Mouse (Mus musculus) heart, embryonic 14.5 days (tissue): Measurements from ENCODE around the gene 2010111I01Rik. TPM values are rescaled to one million over a fixed set of nuclear protein-coding genes. Genes with fewer than 3 reads are reported as not detected.

Source experiments
- ATAC-seq: fragments of 200-750 bp; cut with Nextera tagmentation; 2 replicates; pipeline ENCODE4 v1.8.0; 2017; ENCODE audit warnings: low read depth, moderate TSS enrichment; ENCODE audit not compliant: insufficient number of reproducible peaks, insufficient read depth, low FRiP score
- H3K27ac ChIP-seq, 2 experiments: fragments of 200-500 bp in 1 of 2; fragments of 300-500 bp in 1 of 2; sonication (generic) in 1 of 2; replicated peaks in 1 of 2; 2 replicates each; pipeline ENCODE4 v1.5.1; 2012 to 2014; ENCODE audit warnings: low read depth in 2 of 2, low read length in 2 of 2, control low read depth in 1 of 2, mild to moderate bottlenecking in 1 of 2, mixed read lengths in 1 of 2; ENCODE audit not compliant: control insufficient read depth in 1 of 2, insufficient read depth in 1 of 2
- H3K27me3 ChIP-seq: fragments of 300-500 bp; sonication (generic); 2 replicates; pipeline ENCODE4 v1.6.1; 2014; ENCODE audit warnings: mild to moderate bottlenecking, low read length, control low read depth; ENCODE audit not compliant: control insufficient read depth, insufficient read depth
- H3K36me3 ChIP-seq: fragments of 300-500 bp; sonication (generic); 2 replicates; pipeline ENCODE4 v1.6.1; 2014; ENCODE audit warnings: mild to moderate bottlenecking, control low read depth, low read length, mixed read lengths; ENCODE audit not compliant: control insufficient read depth, insufficient read depth
- H3K4me1 ChIP-seq, 2 experiments: fragments of 200-500 bp in 1 of 2; fragments of 300-500 bp in 1 of 2; sonication (generic) in 1 of 2; 2 replicates each; pipeline ENCODE4 v1.6.1; 2012 to 2014; ENCODE audit warnings: low read length in 2 of 2, control low read depth in 1 of 2, mixed read lengths in 1 of 2; ENCODE audit not compliant: control insufficient read depth in 2 of 2, insufficient read depth in 2 of 2
- H3K4me2 ChIP-seq: fragments of 300-500 bp; sonication (generic); 2 replicates; pipeline ENCODE4 v1.6.1; 2014; ENCODE audit warnings: mild to moderate bottlenecking, low read length
- H3K4me3 ChIP-seq, 2 experiments: fragments of 200-500 bp in 1 of 2; fragments of 300-500 bp in 1 of 2; sonication (generic) in 1 of 2; 2 replicates each; pipeline ENCODE4 v1.5.1; 2012 to 2014; ENCODE audit warnings: low read length in 2 of 2, mild to moderate bottlenecking in 2 of 2, control low read depth in 1 of 2, low read depth in 1 of 2, moderate library complexity in 1 of 2; ENCODE audit not compliant: control insufficient read depth in 1 of 2, insufficient read depth in 1 of 2
- H3K9ac ChIP-seq: fragments of 300-500 bp; sonication (generic); 2 replicates; pipeline ENCODE4 v1.6.1; 2014; ENCODE audit warnings: mild to moderate bottlenecking, low read length
- H3K9me3 ChIP-seq: fragments of 300-500 bp; sonication (generic); 2 replicates; pipeline ENCODE4 v1.6.1; 2016; ENCODE audit warnings: low read length, control low read depth; ENCODE audit not compliant: control insufficient read depth
- WGBS: fragments of 180-500 bp; shearing (Covaris S2); extraction: QIAGEN DNeasy Blood & Tissue Kit; methylation state at CpG from one replicate; pipeline ENCODE4 v1.1.7; 2014; 5-methylcytosine and 5-hydroxymethylcytosine counted together
- polyA plus RNA-seq: library from polyadenylated mRNA; unstranded; fragments of >200 nt; fragmentation: Nextera tagmentation; extraction: Ambion mirVana; gene quantifications from 2 replicates; pipeline ENCODE4 v1.2.1, GENCODE M21; 2014

The 2010111I01Rik gene
- polyA plus RNA-seq, 1 experiment from 2014 or later = 69.5 TPM

DNA sequence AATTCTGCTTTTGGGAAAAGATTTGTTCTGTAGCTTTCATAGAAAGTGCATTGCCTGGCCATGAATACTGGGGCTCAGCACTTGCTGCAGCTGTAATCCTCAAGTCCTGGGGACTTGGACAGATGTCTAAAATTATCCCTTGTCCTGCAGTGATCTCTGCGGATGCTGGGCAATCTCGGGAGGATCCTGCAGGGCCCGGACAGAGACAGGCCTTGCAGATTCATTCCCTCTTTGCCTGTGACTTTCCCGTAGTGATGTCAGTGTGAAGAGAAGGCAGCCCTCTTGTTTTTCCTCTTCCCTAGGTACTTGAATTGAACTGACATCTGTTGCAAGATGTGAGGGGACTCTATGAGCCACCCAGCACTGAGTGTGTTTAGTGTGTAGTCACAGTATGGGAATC is 295.4 kb downstream of the 2010111I01Rik start:
- peaks cover 48 to 73% of the 10 kb centered on the region in 2 experiments for H3K4me1 ChIP-seq
- peak overlapping the region; percentile 63; the same call in 1 of the 2 replicates for H3K9ac ChIP-seq

DNA sequence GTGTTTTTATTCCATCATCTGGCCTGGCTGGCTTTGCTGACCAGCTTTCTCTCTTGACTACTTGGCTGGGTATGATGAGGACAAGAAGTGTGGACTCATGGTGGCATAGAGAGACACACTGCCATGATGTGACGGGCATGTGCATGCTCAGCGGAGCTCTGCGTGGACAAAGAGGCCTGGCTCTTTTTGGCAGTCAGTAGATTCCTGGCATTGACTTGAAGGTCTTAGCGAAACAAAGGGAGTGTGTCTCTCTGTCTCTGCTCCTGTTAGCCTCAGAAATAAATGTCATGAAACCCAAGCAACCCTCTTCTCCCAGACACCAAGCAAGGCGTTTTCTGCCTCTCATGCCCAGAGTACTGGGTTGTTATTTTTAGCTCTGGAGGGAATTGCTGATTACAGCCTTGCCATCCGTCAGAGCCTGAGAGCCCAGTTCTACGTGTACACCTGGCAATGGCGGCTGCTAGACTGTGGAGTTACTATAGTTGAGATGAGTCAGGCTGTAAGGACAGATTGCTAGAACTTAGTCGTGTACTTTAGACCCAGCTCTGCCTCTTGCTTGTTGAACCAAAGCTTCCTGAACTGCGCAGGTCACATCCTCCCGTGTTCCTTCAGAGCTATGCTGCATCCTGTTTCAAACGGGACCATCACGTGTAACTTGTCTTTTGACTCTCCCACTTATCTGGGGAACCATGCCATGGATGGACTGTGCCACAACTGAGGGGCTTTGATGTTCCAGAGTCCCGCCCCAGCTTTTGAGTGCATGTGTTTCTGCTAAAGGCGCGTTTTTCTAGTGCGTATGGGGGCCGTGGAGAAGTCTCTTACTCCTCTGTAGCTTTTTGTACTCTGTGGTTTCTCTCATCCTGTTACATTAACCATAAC is 296.3 kb downstream of the 2010111I01Rik start:
- no peak overlapping the region for H3K4me3 ChIP-seq
- 36% methylated on average over 18 of the region's 18 CpGs for WGBS
- ATAC-seq = peak; percentile 56
- peak overlapping the region; percentile 63 for H3K9ac ChIP-seq
- peaks cover 43 to 72% of the 10 kb centered on the region in 2 experiments for H3K4me1 ChIP-seq
- H3K9me3 ChIP-seq = no peaks in the 10 kb centered on the region
- H3K4me2 ChIP-seq = peak overlapping the region; percentile 49
- peaks cover 28% of the 10 kb centered on the region for H3K36me3 ChIP-seq
- peak overlapping the region; percentile 92 to 94 for H3K27ac ChIP-seq
- no peaks in the 10 kb centered on the region for H3K27me3 ChIP-seq

More for the DNA sequence above, 295.4 kb downstream of the 2010111I01Rik start:
- Histone ChIP-seq H3K9me3 (no peaks in the 10 kb centered on the region), H3K4me3 (no peak overlapping the region), H3K27ac (peak overlapping the region; percentile 92 to 94), H3K27me3 (no peaks in the 10 kb centered on the region), H3K36me3 (peaks cover 28% of the 10 kb centered on the region), H3K4me2 (peak overlapping the region; percentile 49)
- ATAC-seq = no peak
- WGBS = 13% methylated on average over 4 of the region's 4 CpGs

DNA sequence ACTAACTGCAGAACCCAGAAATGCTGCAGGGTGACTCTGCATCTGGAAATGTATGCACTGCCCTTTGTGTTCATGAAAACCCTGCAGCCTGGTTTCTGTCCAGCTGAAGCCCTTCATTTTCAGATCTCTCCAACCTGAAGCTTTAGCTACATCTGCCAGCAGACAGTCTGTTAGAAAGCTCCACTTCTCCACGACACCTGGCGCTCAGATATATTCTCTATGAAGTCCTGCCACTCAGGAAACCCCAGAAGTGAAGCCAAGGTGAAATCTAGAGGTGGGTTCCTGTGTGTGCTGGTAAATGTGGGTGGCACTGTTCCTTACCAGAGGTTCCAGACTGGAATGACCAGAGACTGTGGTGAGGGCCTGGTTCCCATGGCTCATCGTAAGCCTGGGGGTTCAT is 297.0 kb downstream of the 2010111I01Rik start:
- Histone ChIP-seq H3K9me3 (no peaks in the 10 kb centered on the region), H3K27me3 (no peaks in the 10 kb centered on the region), H3K4me3 (no peak overlapping the region), H3K36me3 (peaks cover 28% of the 10 kb centered on the region), H3K4me2 (peak overlapping the region; percentile 49; the same call in 1 of the 2 replicates), H3K4me1 (peaks cover 38 to 68% of the 10 kb centered on the region in 2 experiments), H3K9ac (peak overlapping the region; percentile 38; the same call in 1 of the 2 replicates), H3K27ac (peak overlapping the region; percentile 92 to 94)
- no peak for ATAC-seq
- 90% methylated on average over 3 of the region's 3 CpGs for WGBS

- WGBS = 84% methylated on average over 1 of the region's 1 CpGs
- H3K36me3 ChIP-seq = peaks cover 24% of the 10 kb centered on the region
- no peak for ATAC-seq
- H3K4me2 ChIP-seq = no peak overlapping the region
- H3K27ac ChIP-seq = peak overlapping the region in 1 of 2 experiments; percentile 92; a peak in 2 of 4 replicates
- H3K9me3 ChIP-seq = no peaks in the 10 kb centered on the region
- peaks cover 37 to 64% of the 10 kb centered on the region in 2 experiments for H3K4me1 ChIP-seq
- H3K27me3 ChIP-seq = no peaks in the 10 kb centered on the region
- no peak overlapping the region for H3K4me3 ChIP-seq
- H3K9ac ChIP-seq = peak overlapping the region; percentile 38; the same call in 1 of the 2 replicates
These were observed 297.7 kb downstream of the 2010111I01Rik start for GRCm38 (mm10) chr13:63262168-63262957.

DNA sequence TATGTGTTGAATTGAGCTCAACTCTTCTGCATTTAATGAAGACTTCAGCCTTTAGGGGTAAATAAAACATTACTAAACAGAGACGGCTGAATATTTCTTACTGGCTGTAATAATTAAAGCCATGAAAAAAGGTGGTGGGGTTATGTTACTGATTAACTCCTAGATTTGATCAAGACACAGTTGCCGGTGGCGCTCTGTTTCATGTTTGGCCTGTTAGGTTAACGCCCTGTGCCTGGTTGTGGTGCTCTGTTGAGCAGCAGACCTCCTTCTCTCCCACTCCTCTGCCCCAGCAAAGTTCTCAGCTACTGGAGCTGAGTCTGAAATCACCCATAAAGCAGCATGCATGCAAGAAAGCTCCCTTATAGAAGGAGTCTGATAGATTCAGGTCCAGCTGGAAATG is 303.7 kb downstream of the 2010111I01Rik start:
- H3K9me3 ChIP-seq = no peaks in the 10 kb centered on the region
- peaks cover 12% of the 10 kb centered on the region for H3K36me3 ChIP-seq
- ATAC-seq = no peak
- no peak overlapping the region for H3K9ac ChIP-seq
- 86% methylated on average over 4 of the region's 4 CpGs for WGBS
- no peaks in the 10 kb centered on the region for H3K27me3 ChIP-seq
- H3K27ac ChIP-seq = peak overlapping the region in 1 of 2 experiments; percentile 58; a peak in 2 of 4 replicates
- H3K4me2 ChIP-seq = no peak overlapping the region
- H3K4me3 ChIP-seq = no peak overlapping the region
- peaks cover 23 to 44% of the 10 kb centered on the region in 2 experiments for H3K4me1 ChIP-seq

- no peaks in the 10 kb centered on the region for H3K9me3 ChIP-seq
- H3K4me2 ChIP-seq = no peak overlapping the region
- H3K9ac ChIP-seq = no peak overlapping the region
- peaks cover 23 to 43% of the 10 kb centered on the region in 2 experiments for H3K4me1 ChIP-seq
- no peak for ATAC-seq
- H3K4me3 ChIP-seq = no peak overlapping the region
- no peaks in the 10 kb centered on the region for H3K27me3 ChIP-seq
- 71% methylated on average over 1 of the region's 1 CpGs for WGBS
- peaks cover 8% of the 10 kb centered on the region; the same call in 1 of the 2 replicates for H3K36me3 ChIP-seq
- no peak overlapping the region for H3K27ac ChIP-seq
These were observed 304.1 kb downstream of the 2010111I01Rik start for GRCm38 (mm10) chr13:63268776-63269175.

DNA sequence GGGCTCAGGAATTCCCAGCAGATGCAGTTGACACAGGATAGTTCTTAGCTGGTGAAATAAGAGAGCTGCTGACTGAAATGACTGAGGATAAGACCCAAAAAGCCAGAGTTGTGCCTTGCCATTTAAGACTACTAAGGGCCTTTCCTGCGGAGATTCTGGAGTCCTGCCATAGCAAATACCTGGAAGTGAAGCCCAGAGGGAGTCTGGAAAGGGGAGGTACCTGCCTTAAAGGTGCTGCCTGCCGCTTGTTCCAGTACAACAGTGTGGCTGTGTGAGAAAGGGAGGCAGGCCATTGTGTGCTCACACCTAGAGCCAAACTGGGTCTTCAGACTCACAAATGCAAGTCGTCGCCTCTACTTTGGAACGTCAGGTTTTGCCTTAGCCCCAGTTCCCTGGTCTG is 305.5 kb downstream of the 2010111I01Rik start:
- H3K9me3 ChIP-seq = no peaks in the 10 kb centered on the region
- no peak for ATAC-seq
- H3K4me1 ChIP-seq = peaks cover 27 to 50% of the 10 kb centered on the region in 2 experiments
- no peak overlapping the region for H3K4me3 ChIP-seq
- H3K36me3 ChIP-seq = peaks cover 7% of the 10 kb centered on the region; the same call in 1 of the 2 replicates
- no peak overlapping the region for H3K4me2 ChIP-seq
- 58% methylated on average over 5 of the region's 5 CpGs for WGBS
- no peaks in the 10 kb centered on the region for H3K27me3 ChIP-seq
- H3K9ac ChIP-seq = no peak overlapping the region
- 0 out of 4 replicates have a peak overlapping the region, but pooled peaks of 1 of the 2 experiments have one; percentile 10 for H3K27ac ChIP-seq
